Mouse (Mus musculus) ES-Bruce4 (cell line): ENCODE results near the gene Sft2d2.

ENCODE experiments used
- CTCF ChIP-seq: IDR thresholded peaks from one replicate; pipeline ENCODE4 v1.8.1; 2011; ENCODE audit warnings: low read depth, low read length
- EP300 ChIP-seq: IDR thresholded peaks from 2 replicates; pipeline ENCODE4 v1.6.1; 2011; ENCODE audit warnings: low read depth, low read length; ENCODE audit not compliant: insufficient read depth
- POLR2A ChIP-seq: IDR thresholded peaks from one replicate; pipeline ENCODE4 v1.8.1; 2011; ENCODE audit warnings: low read length; ENCODE audit not compliant: insufficient read depth

GRCm38 (mm10) chr1:165129573-165129972, 64.7 kb downstream of the Sft2d2 start:
- TF ChIP-seq POLR2A (no peak), EP300 (no peak), CTCF (no peak)
